Comparison of ENCODE assay signal across 7 mouse cellular contexts in genomic region chr3:89270051-89270755, GRCm38 (mm10). TPM values are rescaled to one million over a fixed set of nuclear protein-coding genes. Genes with fewer than 3 reads are reported as not detected.
DNase-seq lines count a peak whose midpoint lies in the region; ATAC-seq and TF ChIP-seq lines count a peak whose summit lies in the region.

TSS of gene Slc50a1 (minus strand) at chr3:89270570.

- peak within 1 kb of the TSS; percentile 73 for H3K4me2 ChIP-seq in intestine, postnatal 0 days (replicated peaks; ENCODE audit: low read depth)
- peak within 1 kb of the TSS; percentile 69 for H3K4me2 ChIP-seq in limb, embryonic 12.5 days
- H3K4me2 ChIP-seq in midbrain, embryonic 14.5 days (ENCODE audit: low read length) = peak within 1 kb of the TSS; percentile 68

- 2% methylated on average over 39 of the region's 39 CpGs for WGBS in intestine, postnatal 0 days
- WGBS in limb, embryonic 12.5 days = 5% methylated on average over 39 of the region's 39 CpGs
- WGBS in midbrain, embryonic 14.5 days = 3% methylated on average over 39 of the region's 39 CpGs
- 1% methylated on average over 39 of the region's 39 CpGs for WGBS in spleen, adult 2 months

- peak; percentile 70 for ATAC-seq in granulocyte monocyte progenitor cell, adult 5-6 weeks (replicated peaks; ENCODE audit: poor library complexity, severe bottlenecking)
- ATAC-seq in intestine, postnatal 0 days = peak; percentile 45
- ATAC-seq in limb, embryonic 12.5 days (ENCODE audit: insufficient number of reproducible peaks, insufficient read depth, low FRiP score, low TSS enrichment, low read depth) = 0 out of 2 replicates have a peak, but pooled peaks have one; percentile 33
- ATAC-seq in midbrain, embryonic 14.5 days (ENCODE audit: low FRiP score, low TSS enrichment) = peak; percentile 59; the same call in 1 of the 2 replicates

- TF ChIP-seq CTCF in intestine, postnatal 0 days (IDR thresholded peaks at IDR 0.05; ENCODE audit: low read depth) = peak; percentile 72
- TF ChIP-seq CTCF in spleen, adult 2 months (IDR thresholded peaks at IDR 0.05; ENCODE audit: extremely low read depth, insufficient read depth, insufficient read length, insufficient replicate concordance) = peak; percentile 33; the same call in 1 of the 2 replicates

- peaks cover 11% of the 10 kb centered on the region; the same call in 1 of the 2 replicates for H3K4me1 ChIP-seq in intestine, postnatal 0 days (replicated peaks; ENCODE audit: control insufficient read depth, insufficient read depth, low read length)
- H3K4me1 ChIP-seq in limb, embryonic 12.5 days (replicated peaks) = peaks cover 35% of the 10 kb centered on the region
- peaks cover 17% of the 10 kb centered on the region for H3K4me1 ChIP-seq in midbrain, embryonic 14.5 days (ENCODE audit: control insufficient read depth, insufficient read depth, low read length)
- H3K4me1 ChIP-seq in spleen, adult 2 months (ENCODE audit: control insufficient read depth, insufficient read depth, insufficient read length) = peaks cover 8% of the 10 kb centered on the region; the same call in 1 of the 2 replicates

- H3K36me3 ChIP-seq in intestine, postnatal 0 days (ENCODE audit: control insufficient read depth, insufficient read depth) = peaks cover 34% of the 10 kb centered on the region
- H3K36me3 ChIP-seq in limb, embryonic 12.5 days = peaks cover 29% of the 10 kb centered on the region
- 0 out of 2 replicates have a peak, but pooled peaks cover 4% of the 10 kb centered on the region for H3K36me3 ChIP-seq in midbrain, embryonic 14.5 days (ENCODE audit: control insufficient read depth, insufficient read depth, low read length)
- no peaks in the 10 kb centered on the region; the same call in 1 of the 2 replicates for H3K36me3 ChIP-seq in spleen, adult 2 months (ENCODE audit: control insufficient read depth, insufficient read depth, low read length)

- H3K9me3 ChIP-seq in intestine, postnatal 0 days (ENCODE audit: control insufficient read depth) = no peaks in the 10 kb centered on the region
- no peaks in the 10 kb centered on the region for H3K9me3 ChIP-seq in limb, embryonic 12.5 days
- H3K9me3 ChIP-seq in midbrain, embryonic 14.5 days (ENCODE audit: control insufficient read depth, low read length) = no peaks in the 10 kb centered on the region

- DNase-seq in adrenal gland, adult 8-10 months = peak; percentile 76
- peak; percentile 76 for DNase-seq in embryo, embryonic 9.5 days (ENCODE audit: extremely low spot score)
- peak; percentile 84 for DNase-seq in midbrain, embryonic 14.5 days
- peak in 1 of 2 experiments; percentile 82 for DNase-seq in spleen, adult 2 months (ENCODE audit: low read depth in 1 of 2, low spot score in 2 of 2)

- no peaks in the 10 kb centered on the region for H3K27me3 ChIP-seq in intestine, postnatal 0 days (replicated peaks; ENCODE audit: control insufficient read depth, insufficient read depth, low read length)
- no peaks in the 10 kb centered on the region for H3K27me3 ChIP-seq in limb, embryonic 12.5 days
- no peaks in the 10 kb centered on the region for H3K27me3 ChIP-seq in midbrain, embryonic 14.5 days (ENCODE audit: control insufficient read depth, insufficient read depth, low read length)
- H3K27me3 ChIP-seq in spleen, adult 2 months (ENCODE audit: control insufficient read depth, insufficient read depth, low read length) = no peaks in the 10 kb centered on the region

- H3K9ac ChIP-seq in intestine, postnatal 0 days (ENCODE audit: low read depth, low read length) = peak within 1 kb of the TSS; percentile 65
- H3K9ac ChIP-seq in limb, embryonic 12.5 days (replicated peaks) = peak within 1 kb of the TSS; percentile 83
- H3K9ac ChIP-seq in midbrain, embryonic 14.5 days (replicated peaks; ENCODE audit: low read length) = peak within 1 kb of the TSS; percentile 53

- TF ChIP-seq POLR2A in spleen, adult 2 months (IDR thresholded peaks at IDR 0.05; ENCODE audit: low read depth, low read length) = peak; percentile 77

- H3K4me3 ChIP-seq in intestine, postnatal 0 days (ENCODE audit: low read depth, low read length) = peak within 1 kb of the TSS; percentile 63
- H3K4me3 ChIP-seq in limb, embryonic 12.5 days (replicated peaks) = peak within 1 kb of the TSS; percentile 53
- peak within 1 kb of the TSS; percentile 39 for H3K4me3 ChIP-seq in midbrain, embryonic 14.5 days (replicated peaks; ENCODE audit: low read depth, low read length)
- peak within 1 kb of the TSS; percentile 96 for H3K4me3 ChIP-seq in spleen, adult 2 months (ENCODE audit: extremely low read depth, insufficient read depth, insufficient read length)

- H3K27ac ChIP-seq in intestine, postnatal 0 days (ENCODE audit: low read depth, low read length) = peak within 1 kb of the TSS; percentile 76
- H3K27ac ChIP-seq in limb, embryonic 12.5 days = peak within 1 kb of the TSS; percentile 66
- H3K27ac ChIP-seq in midbrain, embryonic 14.5 days (replicated peaks; ENCODE audit: low read depth, low read length) = peak within 1 kb of the TSS; percentile 56
- H3K27ac ChIP-seq in spleen, adult 2 months (ENCODE audit: insufficient read depth, low read length) = peak within 1 kb of the TSS; percentile 88

RNA-seq across cellular contexts. Expression of gene Slc50a1, which starts in this region (rescaled TPM):
- total RNA-seq in adrenal gland, adult 8-10 months (2022) = 10 to 100 TPM; 54.2 to 80.1 (median 64.9) TPM
- 55.0 and 80.7 TPM in 2 replicates for total RNA-seq in granulocyte monocyte progenitor cell, adult 5-6 weeks (2014; fragmentation: Nextera tagmentation)
- total RNA-seq in granulocyte monocyte progenitor cell, adult 5-6 weeks (2017) = 62.0 and 65.0 TPM in 2 replicates
- polyA plus RNA-seq in intestine, postnatal 0 days (2015; fragmentation: Nextera tagmentation; extraction: Ambion mirVana) = 57.4 and 61.8 TPM in 2 replicates
- 58.5 and 66.3 TPM in 2 replicates for polyA plus RNA-seq in limb, embryonic 12.5 days (2016; fragmentation: Nextera tagmentation; extraction: Ambion mirVana)
- 35.3 and 38.1 TPM in 2 replicates for polyA plus RNA-seq in midbrain, embryonic 14.5 days (2014; fragmentation: Nextera tagmentation; extraction: Ambion mirVana)
- polyA plus RNA-seq in spleen, adult 2 months (2012; rRNA removed) = 207 and 266 TPM in 2 replicates

Comparison
In these comparisons a context has a peak if more than half of its experiments do, and no peak if none do; other contexts are left out.
1. H3K4me3 ChIP-seq: peak in every context shown above with its lines; median percentile 96 in spleen, adult 2 months; 63 in intestine, postnatal 0 days; 53 in limb, embryonic 12.5 days; 39 in midbrain, embryonic 14.5 days.